Mouse (Mus musculus): ENCODE measurements around the gene Prkcb.

Prkcb gene

GRCm38 (mm10) chr7:122268983-122269486, 19.5 kb upstream of the Prkcb start:
- no peaks in the 10 kb centered on the region for H3K36me3 ChIP-seq (ENCODE audit: control insufficient read depth, insufficient read depth, low read length, poor library complexity, severe bottlenecking)
- no peaks in the 10 kb centered on the region for H3K27me3 ChIP-seq (ENCODE audit: control insufficient read depth, insufficient read depth, low read length, poor library complexity, severe bottlenecking)
- DNase-seq (ENCODE audit: low read depth, low spot score) = no peak

- DNase-seq (ENCODE audit: low read depth, low spot score) = peak; percentile 47
- no peaks in the 10 kb centered on the region for H3K36me3 ChIP-seq (ENCODE audit: control insufficient read depth, insufficient read depth, low read length, poor library complexity, severe bottlenecking)
- H3K27me3 ChIP-seq (ENCODE audit: control insufficient read depth, insufficient read depth, low read length, poor library complexity, severe bottlenecking) = no peaks in the 10 kb centered on the region
Measured at GRCm38 (mm10) chr7:122272334-122272733, 16.2 kb upstream of the Prkcb start.

- H3K27me3 ChIP-seq (ENCODE audit: control insufficient read depth, insufficient read depth, low read length, poor library complexity, severe bottlenecking) = no peaks in the 10 kb centered on the region; the same call in 1 of the 2 replicates
- H3K36me3 ChIP-seq (ENCODE audit: control insufficient read depth, insufficient read depth, low read length, poor library complexity, severe bottlenecking) = no peaks in the 10 kb centered on the region
- no peak for DNase-seq (ENCODE audit: low read depth, low spot score)
Measured at GRCm38 (mm10) chr7:122279580-122279979, 9.0 kb upstream of the Prkcb start.

GRCm38 (mm10) chr7:122280334-122280733, 8.2 kb upstream of the Prkcb start:
- no peak for DNase-seq (ENCODE audit: low read depth, low spot score)
- Histone ChIP-seq H3K27me3 (ENCODE audit: control insufficient read depth, insufficient read depth, low read length, poor library complexity, severe bottlenecking) (no peaks in the 10 kb centered on the region; the same call in 1 of the 2 replicates), H3K36me3 (ENCODE audit: control insufficient read depth, insufficient read depth, low read length, poor library complexity, severe bottlenecking) (no peaks in the 10 kb centered on the region)

- H3K27me3 ChIP-seq (ENCODE audit: control insufficient read depth, insufficient read depth, low read length, poor library complexity, severe bottlenecking) = no peaks in the 10 kb centered on the region; the same call in 1 of the 2 replicates
- H3K36me3 ChIP-seq (ENCODE audit: control insufficient read depth, insufficient read depth, low read length, poor library complexity, severe bottlenecking) = no peaks in the 10 kb centered on the region
- peak; percentile 55 for DNase-seq (ENCODE audit: low read depth, low spot score)
Measured at GRCm38 (mm10) chr7:122282584-122282983, 6.0 kb upstream of the Prkcb start.

GRCm38 (mm10) chr7:122287217-122287616, 1.3 kb upstream of the Prkcb start:
- no peak for DNase-seq (ENCODE audit: low read depth, low spot score)
- H3K36me3 ChIP-seq (ENCODE audit: control insufficient read depth, insufficient read depth, low read length, poor library complexity, severe bottlenecking) = no peaks in the 10 kb centered on the region
- H3K27me3 ChIP-seq (ENCODE audit: control insufficient read depth, insufficient read depth, low read length, poor library complexity, severe bottlenecking) = no peaks in the 10 kb centered on the region; the same call in 1 of the 2 replicates

GRCm38 (mm10) chr7:122289243-122290111, 926 bp downstream of the Prkcb start:
- H3K27me3 ChIP-seq (ENCODE audit: control insufficient read depth, insufficient read depth, low read length, poor library complexity, severe bottlenecking) = no peaks in the 10 kb centered on the region
- H3K36me3 ChIP-seq (ENCODE audit: control insufficient read depth, insufficient read depth, low read length, poor library complexity, severe bottlenecking) = peaks cover 4% of the 10 kb centered on the region
- peak; percentile 51 for DNase-seq (ENCODE audit: low read depth, low spot score)

- peaks cover 4% of the 10 kb centered on the region for H3K36me3 ChIP-seq (ENCODE audit: control insufficient read depth, insufficient read depth, low read length, poor library complexity, severe bottlenecking)
- peak; percentile 58 for DNase-seq (ENCODE audit: low read depth, low spot score)
Measured at GRCm38 (mm10) chr7:122290165-122290564, 1.6 kb downstream of the Prkcb start.

GRCm38 (mm10) chr7:122290771-122291170, 2.2 kb downstream of the Prkcb start:
- Histone ChIP-seq H3K27me3 (ENCODE audit: control insufficient read depth, insufficient read depth, low read length, poor library complexity, severe bottlenecking) (no peaks in the 10 kb centered on the region), H3K36me3 (ENCODE audit: control insufficient read depth, insufficient read depth, low read length, poor library complexity, severe bottlenecking) (peaks cover 4% of the 10 kb centered on the region)
- DNase-seq (ENCODE audit: low read depth, low spot score) = no peak

More at GRCm38 (mm10) chr7:122290165-122290564, 1.6 kb downstream of the Prkcb start:
- no peaks in the 10 kb centered on the region for H3K27me3 ChIP-seq (ENCODE audit: control insufficient read depth, insufficient read depth, low read length, poor library complexity, severe bottlenecking)

GRCm38 (mm10) chr7:122292151-122292550, 3.6 kb downstream of the Prkcb start:
- no peak for DNase-seq (ENCODE audit: low read depth, low spot score)
- Histone ChIP-seq H3K27me3 (ENCODE audit: control insufficient read depth, insufficient read depth, low read length, poor library complexity, severe bottlenecking) (no peaks in the 10 kb centered on the region), H3K36me3 (ENCODE audit: control insufficient read depth, insufficient read depth, low read length, poor library complexity, severe bottlenecking) (peaks cover 6% of the 10 kb centered on the region)

- Histone ChIP-seq H3K36me3 (ENCODE audit: control insufficient read depth, insufficient read depth, low read length, poor library complexity, severe bottlenecking) (peaks cover 7% of the 10 kb centered on the region), H3K27me3 (ENCODE audit: control insufficient read depth, insufficient read depth, low read length, poor library complexity, severe bottlenecking) (no peaks in the 10 kb centered on the region)
- no peak for DNase-seq (ENCODE audit: low read depth, low spot score)
Measured at GRCm38 (mm10) chr7:122294111-122294510, 5.6 kb downstream of the Prkcb start.

GRCm38 (mm10) chr7:122295363-122295762, 6.8 kb downstream of the Prkcb start:
- no peak for DNase-seq (ENCODE audit: low read depth, low spot score)
- peaks cover 8% of the 10 kb centered on the region for H3K36me3 ChIP-seq (ENCODE audit: control insufficient read depth, insufficient read depth, low read length, poor library complexity, severe bottlenecking)

GRCm38 (mm10) chr7:122296331-122296730, 7.8 kb downstream of the Prkcb start:
- peaks cover 9% of the 10 kb centered on the region for H3K36me3 ChIP-seq (ENCODE audit: control insufficient read depth, insufficient read depth, low read length, poor library complexity, severe bottlenecking)
- no peaks in the 10 kb centered on the region for H3K27me3 ChIP-seq (ENCODE audit: control insufficient read depth, insufficient read depth, low read length, poor library complexity, severe bottlenecking)
- peak; percentile 55 for DNase-seq (ENCODE audit: low read depth, low spot score)

More at GRCm38 (mm10) chr7:122295363-122295762, 6.8 kb downstream of the Prkcb start:
- H3K27me3 ChIP-seq (ENCODE audit: control insufficient read depth, insufficient read depth, low read length, poor library complexity, severe bottlenecking) = no peaks in the 10 kb centered on the region

- peaks cover 9% of the 10 kb centered on the region for H3K36me3 ChIP-seq (ENCODE audit: control insufficient read depth, insufficient read depth, low read length, poor library complexity, severe bottlenecking)
- H3K27me3 ChIP-seq (ENCODE audit: control insufficient read depth, insufficient read depth, low read length, poor library complexity, severe bottlenecking) = no peaks in the 10 kb centered on the region
- DNase-seq (ENCODE audit: low read depth, low spot score) = no peak
Measured at GRCm38 (mm10) chr7:122296805-122297204, 8.3 kb downstream of the Prkcb start.

- no peaks in the 10 kb centered on the region for H3K27me3 ChIP-seq (ENCODE audit: control insufficient read depth, insufficient read depth, low read length, poor library complexity, severe bottlenecking)
- H3K36me3 ChIP-seq (ENCODE audit: control insufficient read depth, insufficient read depth, low read length, poor library complexity, severe bottlenecking) = peaks cover 9% of the 10 kb centered on the region
- no peak for DNase-seq (ENCODE audit: low read depth, low spot score)
Measured at GRCm38 (mm10) chr7:122297627-122298026, 9.1 kb downstream of the Prkcb start.

Measured in splenic B cell, adult 2 months (primary cell).